Mouse (Mus musculus): ENCODE measurements around the gene Gpr132.

DNA sequence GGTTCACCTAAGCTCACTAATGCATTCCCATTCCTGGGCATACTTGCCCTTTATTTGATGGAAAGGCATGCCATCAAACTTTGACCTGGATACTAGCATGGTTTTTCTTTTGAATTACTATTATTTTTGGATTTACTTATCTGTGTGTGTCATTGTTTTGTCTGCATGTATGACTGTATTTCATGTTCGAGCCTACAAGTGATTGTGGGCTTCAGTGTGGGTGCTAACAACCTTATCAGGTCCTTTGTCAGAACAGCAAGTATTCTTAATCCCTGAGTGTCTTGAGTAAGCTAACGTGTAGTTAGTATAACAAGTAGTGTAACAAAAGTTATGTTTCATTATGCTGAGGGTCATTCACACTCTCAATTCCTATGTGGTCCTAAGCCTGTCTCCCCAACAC, 37.9 kb downstream of the Gpr132 start:
- no peak for TF ChIP-seq CTCF (IDR thresholded peaks at IDR 0.05; ENCODE audit: extremely low read depth, insufficient read depth, insufficient read length, insufficient replicate concordance)
- TF ChIP-seq POLR2A (IDR thresholded peaks at IDR 0.05; ENCODE audit: low read depth, low read length) = no peak

Data from spleen, adult 2 months (tissue).